Comparison of ENCODE assay signal across 14 mouse cellular contexts in the genomic region with DNA sequence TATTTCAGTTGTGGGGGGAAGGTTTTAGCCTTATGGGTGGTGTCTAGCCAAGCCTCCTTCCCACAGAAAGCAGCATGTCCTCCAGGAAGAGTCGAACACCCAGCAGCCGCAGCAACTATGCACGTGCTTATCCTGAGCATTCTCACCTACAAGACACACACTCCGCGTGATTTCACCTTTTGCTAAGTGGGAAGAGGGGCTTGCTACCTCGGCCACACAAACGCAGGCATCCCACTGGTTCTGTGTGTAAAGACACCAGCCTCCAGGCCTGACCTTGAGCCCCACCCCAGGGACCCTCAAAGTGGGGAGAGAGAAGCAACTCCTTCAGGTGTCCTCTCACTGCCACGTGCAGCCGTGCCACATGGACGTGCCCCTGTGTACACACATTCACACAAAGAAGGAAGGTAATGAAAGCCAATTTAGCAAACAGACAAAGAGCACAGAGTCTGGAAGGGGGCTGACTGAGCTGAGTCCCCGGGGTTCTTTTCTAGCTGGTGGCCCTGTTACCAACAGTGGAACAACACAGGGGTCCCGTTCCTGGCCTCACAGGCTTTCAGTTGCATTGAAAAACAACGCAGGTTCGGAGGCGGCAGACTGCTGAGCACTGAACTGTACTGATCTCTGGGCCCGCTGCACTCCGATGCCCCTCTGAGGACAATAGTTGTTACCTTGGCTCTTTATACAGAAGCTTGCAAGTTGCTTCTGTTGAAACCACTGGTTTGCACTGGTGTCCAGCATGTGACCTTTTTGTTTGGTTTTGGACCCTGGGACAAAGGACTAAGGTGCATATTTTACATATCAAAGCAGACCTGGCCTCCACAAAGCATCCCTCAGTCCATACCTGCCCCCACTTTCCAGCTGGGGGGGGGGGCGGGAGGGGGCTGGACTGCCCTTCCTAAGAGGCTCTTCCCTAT. TPM values are rescaled to one million over a fixed set of nuclear protein-coding genes. Genes with fewer than 3 reads are reported as not detected.
DNase-seq lines count a peak whose midpoint lies in the region; ATAC-seq and TF ChIP-seq lines count a peak whose summit lies in the region.
"Had no signal": no experiment of that assay in that cellular context is flagged by ENCODE, and none has a peak within 500 bp of the region (broad histone marks: within the 10 kb centered on the region; RNA-seq: fewer than 3 reads in every experiment).

No protein-coding gene starts in this region.

- no peak for TF ChIP-seq CTCF in liver, adult 2 months (IDR thresholded peaks at IDR 0.05; ENCODE audit: low read depth, low read length)

- no peak overlapping the region for H3K4me2 ChIP-seq in forebrain, embryonic 13.5 days
- no peak overlapping the region for H3K4me2 ChIP-seq in forebrain, embryonic 16.5 days (ENCODE audit: low read length)
- no peak overlapping the region for H3K4me2 ChIP-seq in limb, embryonic 11.5 days (ENCODE audit: low read depth, severe bottlenecking)
- H3K4me2 ChIP-seq in stomach, embryonic 16.5 days (ENCODE audit: low read depth, low read length): no peak overlapping the region
- H3K4me2 ChIP-seq: heart, embryonic 15.5 days; lung, embryonic 14.5 days had no signal

- H3K9ac ChIP-seq in forebrain, embryonic 13.5 days: no peak overlapping the region
- no peak overlapping the region for H3K9ac ChIP-seq in forebrain, embryonic 16.5 days (replicated peaks; ENCODE audit: low read depth, low read length)
- peak overlapping the region; percentile 12; the same call in 1 of the 2 replicates for H3K9ac ChIP-seq in liver, adult 2 months (ENCODE audit: low read depth, low read length)
- H3K9ac ChIP-seq in limb, embryonic 11.5 days (ENCODE audit: low read length): peak overlapping the region; percentile 22; the same call in 1 of the 2 replicates
- H3K9ac ChIP-seq in stomach, embryonic 16.5 days (ENCODE audit: low read length): peak overlapping the region; percentile 49; the same call in 1 of the 2 replicates
- H3K9ac ChIP-seq: heart, embryonic 15.5 days; lung, embryonic 14.5 days had no signal

- 14% methylated on average over 18 of the region's 18 CpGs for WGBS in forebrain, embryonic 13.5 days
- WGBS in forebrain, embryonic 16.5 days: 17% methylated on average over 18 of the region's 18 CpGs
- WGBS in liver, adult 2 months: 45% methylated on average over 18 of the region's 18 CpGs
- WGBS in limb, embryonic 11.5 days: 46% methylated on average over 18 of the region's 18 CpGs
- WGBS in stomach, embryonic 16.5 days: 42% methylated on average over 18 of the region's 18 CpGs

- H3K27ac ChIP-seq in forebrain, embryonic 13.5 days: no peak overlapping the region
- H3K27ac ChIP-seq in forebrain, embryonic 16.5 days (ENCODE audit: low read length): no peak overlapping the region
- peak overlapping the region; percentile 38 for H3K27ac ChIP-seq in liver, adult 2 months (replicated peaks; ENCODE audit: insufficient read depth, low read depth, low read length)
- no peak overlapping the region for H3K27ac ChIP-seq in limb, embryonic 11.5 days (replicated peaks; ENCODE audit: low read depth, low read length)
- peak overlapping the region; percentile 68 for H3K27ac ChIP-seq in stomach, embryonic 16.5 days (ENCODE audit: low read length)
- H3K27ac ChIP-seq: heart, embryonic 15.5 days had no signal

- H3K27me3 ChIP-seq in forebrain, embryonic 13.5 days: peaks cover 33% of the 10 kb centered on the region
- peaks cover 9% of the 10 kb centered on the region for H3K27me3 ChIP-seq in forebrain, embryonic 16.5 days (replicated peaks; ENCODE audit: control insufficient read depth, insufficient read depth, low read length)
- H3K27me3 ChIP-seq in liver, adult 2 months (ENCODE audit: control insufficient read depth, insufficient read depth, low read length): no peaks in the 10 kb centered on the region
- no peaks in the 10 kb centered on the region for H3K27me3 ChIP-seq in limb, embryonic 11.5 days (ENCODE audit: control insufficient read depth, insufficient read depth, low read length)
- H3K27me3 ChIP-seq in stomach, embryonic 16.5 days (ENCODE audit: control insufficient read depth, insufficient read depth, low read length): no peaks in the 10 kb centered on the region
- H3K27me3 ChIP-seq: heart, embryonic 15.5 days had no signal

- peaks cover 5% of the 10 kb centered on the region; the same call in 1 of the 2 replicates for H3K79me2 ChIP-seq in liver, adult 2 months (ENCODE audit: control insufficient read depth, insufficient read depth, low read length)

- 0 out of 2 replicates have a peak, but pooled peaks have one; percentile 30 for ATAC-seq in forebrain, embryonic 13.5 days
- ATAC-seq in forebrain, embryonic 16.5 days: no peak
- no peak for ATAC-seq in limb, embryonic 11.5 days (ENCODE audit: insufficient number of reproducible peaks, low FRiP score, low TSS enrichment, low read depth)
- ATAC-seq in stomach, embryonic 16.5 days (ENCODE audit: insufficient read depth, low FRiP score): no peak

- DNase-seq in liver, adult 2 months (ENCODE audit: extremely low read depth, low read depth, low spot score): peak; percentile 87
- DNase-seq in liver: no peak
- no peak for DNase-seq in limb, embryonic 11.5 days (ENCODE audit: low spot score)
- DNase-seq in urinary bladder, adult 2 months (ENCODE audit: low spot score): no peak
- DNase-seq in retina, postnatal 1 day: no peak
- DNase-seq: adrenal gland, postnatal 25 days; cerebellum, adult 18-20 months; lung, embryonic 14.5 days; right cerebral cortex, postnatal 25 days had no signal

- no peaks in the 10 kb centered on the region for H3K9me3 ChIP-seq in forebrain, embryonic 13.5 days (replicated peaks)
- no peaks in the 10 kb centered on the region for H3K9me3 ChIP-seq in forebrain, embryonic 16.5 days (ENCODE audit: control insufficient read depth, low read length)
- no peaks in the 10 kb centered on the region for H3K9me3 ChIP-seq in limb, embryonic 11.5 days (ENCODE audit: control insufficient read depth, low read length)
- H3K9me3 ChIP-seq in stomach, embryonic 16.5 days (replicated peaks; ENCODE audit: control insufficient read depth, low read length): no peaks in the 10 kb centered on the region
- H3K9me3 ChIP-seq: heart, embryonic 15.5 days had no signal

- no peaks in the 10 kb centered on the region for H3K36me3 ChIP-seq in forebrain, embryonic 13.5 days (ENCODE audit: poor library complexity, severe bottlenecking)
- no peaks in the 10 kb centered on the region for H3K36me3 ChIP-seq in forebrain, embryonic 16.5 days (ENCODE audit: control insufficient read depth, insufficient read depth)
- H3K36me3 ChIP-seq in liver, adult 2 months (ENCODE audit: control insufficient read depth, insufficient read depth, low read length): no peaks in the 10 kb centered on the region
- no peaks in the 10 kb centered on the region for H3K36me3 ChIP-seq in limb, embryonic 11.5 days (ENCODE audit: control insufficient read depth, insufficient read depth, low read length)
- no peaks in the 10 kb centered on the region for H3K36me3 ChIP-seq in stomach, embryonic 16.5 days (ENCODE audit: control insufficient read depth, insufficient read depth, low read length)
- H3K36me3 ChIP-seq: heart, embryonic 15.5 days had no signal

- no peak for TF ChIP-seq POLR2A in liver, adult 2 months (IDR thresholded peaks at IDR 0.05; ENCODE audit: extremely low read depth, insufficient read depth, low read length)

- H3K4me3 ChIP-seq in forebrain, embryonic 13.5 days: no peak overlapping the region
- no peak overlapping the region for H3K4me3 ChIP-seq in forebrain, embryonic 16.5 days (replicated peaks; ENCODE audit: low read length)
- H3K4me3 ChIP-seq in liver, adult 2 months (ENCODE audit: insufficient read depth, low read depth, low read length): no peak overlapping the region
- no peak overlapping the region for H3K4me3 ChIP-seq in limb, embryonic 11.5 days (ENCODE audit: low read depth, low read length)
- H3K4me3 ChIP-seq in stomach, embryonic 16.5 days (replicated peaks; ENCODE audit: low read length): no peak overlapping the region
- H3K4me3 ChIP-seq: heart, embryonic 15.5 days had no signal

- peaks cover 15% of the 10 kb centered on the region for H3K4me1 ChIP-seq in forebrain, embryonic 13.5 days
- H3K4me1 ChIP-seq in forebrain, embryonic 16.5 days (replicated peaks; ENCODE audit: control insufficient read depth, insufficient read depth, low read length): peaks cover 4% of the 10 kb centered on the region
- peaks cover 16% of the 10 kb centered on the region for H3K4me1 ChIP-seq in liver, adult 2 months (ENCODE audit: control insufficient read depth, insufficient read depth, low read length)
- peaks cover 54% of the 10 kb centered on the region for H3K4me1 ChIP-seq in limb, embryonic 11.5 days (ENCODE audit: control insufficient read depth, insufficient read depth, low read length)
- H3K4me1 ChIP-seq in stomach, embryonic 16.5 days (ENCODE audit: control insufficient read depth, insufficient read depth, low read length): peaks cover 71% of the 10 kb centered on the region

RNA-seq across cellular contexts. Expression of a gene that starts 14.9 kb away (rescaled TPM):
- polyA plus RNA-seq in forebrain, embryonic 13.5 days (2015; fragmentation: Nextera tagmentation; extraction: Ambion mirVana): 3.4 and 4.5 TPM in 2 replicates
- polyA plus RNA-seq in forebrain, embryonic 16.5 days (2015; fragmentation: Nextera tagmentation; extraction: Ambion mirVana): 6.5 and 8.6 TPM in 2 replicates
- total RNA-seq in liver, adult 2 months (2014; rRNA removed): 4.1 and 6.8 TPM in 2 replicates
- 4.0 and 13.3 TPM in 2 replicates for polyA plus RNA-seq in liver, adult 2 months (2012; rRNA removed)
- 10.4 and 11.1 TPM in 2 replicates for polyA plus RNA-seq in limb, embryonic 11.5 days (2014; fragmentation: Nextera tagmentation; extraction: Ambion mirVana)
- 79.2 and 87.9 TPM in 2 replicates for polyA plus RNA-seq in stomach, embryonic 16.5 days (2015; fragmentation: Nextera tagmentation; extraction: Ambion mirVana)
- polyA plus RNA-seq in urinary bladder, adult 2 months (2012; rRNA removed): 39.8 and 44.9 TPM in 2 replicates

RNA-seq across cellular contexts. Expression of a gene that starts 54.3 kb away (rescaled TPM):
- polyA plus RNA-seq in forebrain, embryonic 13.5 days (2015; fragmentation: Nextera tagmentation; extraction: Ambion mirVana): 1.5 and 3.0 TPM in 2 replicates
- 1.6 and 1.8 TPM in 2 replicates for polyA plus RNA-seq in forebrain, embryonic 16.5 days (2015; fragmentation: Nextera tagmentation; extraction: Ambion mirVana)
- 0.40 and 2.4 TPM in 2 replicates for total RNA-seq in liver, adult 2 months (2014; rRNA removed)
- polyA plus RNA-seq in liver, adult 2 months (2012; rRNA removed): 0.06 and 0.41 TPM in 2 replicates
- 0.64 and 0.68 TPM in 2 replicates for polyA plus RNA-seq in limb, embryonic 11.5 days (2014; fragmentation: Nextera tagmentation; extraction: Ambion mirVana)
- polyA plus RNA-seq in stomach, embryonic 16.5 days (2015; fragmentation: Nextera tagmentation; extraction: Ambion mirVana): 5.3 and 5.8 TPM in 2 replicates
- 0.95 and 1.3 TPM in 2 replicates for polyA plus RNA-seq in urinary bladder, adult 2 months (2012; rRNA removed)
- total RNA-seq: neutrophil, adult 5-6 weeks had no signal

Comparison
In these comparisons a context has a peak if more than half of its experiments do, and no peak if none do; other contexts are left out.
1. H3K27ac ChIP-seq: peak in liver, adult 2 months (single experiment) and stomach, embryonic 16.5 days (single experiment); none in forebrain, embryonic 13.5 days (single experiment), forebrain, embryonic 16.5 days (single experiment) and limb, embryonic 11.5 days (single experiment).
2. H3K9ac ChIP-seq: peak in liver, adult 2 months (single experiment), limb, embryonic 11.5 days (single experiment) and stomach, embryonic 16.5 days (single experiment); none in forebrain, embryonic 13.5 days (single experiment) and forebrain, embryonic 16.5 days (single experiment).